Mouse (Mus musculus) kidney, adult 2 months (tissue): ENCODE measurements around the gene Gm21972. TPM values are rescaled to one million over a fixed set of nuclear protein-coding genes. Genes with fewer than 3 reads are reported as not detected.

ENCODE experiments used
- DNase-seq: peaks from one replicate; pipeline ENCODE4 v3.0.0; 2021
- H3K27ac ChIP-seq: fragments of 200-500 bp; 2 replicates; pipeline ENCODE4 v1.5.1; 2012; ENCODE audit warnings: low read depth, low read length, control low read depth, inconsistent platforms; ENCODE audit not compliant: insufficient read depth
- H3K27me3 ChIP-seq: fragments of 200-500 bp; replicated peaks from 2 replicates; pipeline ENCODE4 v1.6.1; 2012; ENCODE audit warnings: mild to moderate bottlenecking, moderate library complexity, low read length, inconsistent platforms; ENCODE audit not compliant: control insufficient read depth, insufficient read depth
- H3K36me3 ChIP-seq: fragments of 200-500 bp; 2 replicates; pipeline ENCODE4 v1.6.1; 2012; ENCODE audit warnings: mild to moderate bottlenecking, moderate library complexity, low read length, inconsistent platforms; ENCODE audit not compliant: control insufficient read depth, insufficient read depth
- H3K4me1 ChIP-seq: fragments of 200-500 bp; 2 replicates; pipeline ENCODE4 v1.6.1; 2011; ENCODE audit warnings: low read length; ENCODE audit not compliant: control insufficient read depth, insufficient read depth
- H3K4me3 ChIP-seq: fragments of 200-500 bp; 2 replicates; pipeline ENCODE4 v1.5.1; 2011; ENCODE audit warnings: mild to moderate bottlenecking, low read depth, low read length, control low read depth; ENCODE audit not compliant: insufficient read depth
- CTCF ChIP-seq: fragments of 200-500 bp; conservative IDR thresholded peaks from 2 replicates; pipeline ENCODE4 v1.5.1; 2011; ENCODE audit warnings: low read depth, mild to moderate bottlenecking, control low read depth, low read length, moderate library complexity, mixed read lengths; ENCODE audit not compliant: insufficient read depth, insufficient read length
- POLR2A ChIP-seq: fragments of 200-500 bp; IDR thresholded peaks from one replicate; pipeline ENCODE4 v1.6.1; 2011; ENCODE audit warnings: low read depth, low read length, control low read depth
- WGBS: fragments of 180-500 bp; shearing (Covaris S2); methylation state at CpG from one replicate; pipeline ENCODE4 v1.1.7; 2018; 5-methylcytosine and 5-hydroxymethylcytosine counted together
- polyA plus RNA-seq: library from polyadenylated mRNA; depleted of rRNA; stranded (reverse); fragments of >200 nt; gene quantifications from 2 replicates; pipeline ENCODE4 v1.2.3, GENCODE M21; 2012

The Gm21972 gene
- polyA plus RNA-seq, 1 experiment = not detected

DNA sequence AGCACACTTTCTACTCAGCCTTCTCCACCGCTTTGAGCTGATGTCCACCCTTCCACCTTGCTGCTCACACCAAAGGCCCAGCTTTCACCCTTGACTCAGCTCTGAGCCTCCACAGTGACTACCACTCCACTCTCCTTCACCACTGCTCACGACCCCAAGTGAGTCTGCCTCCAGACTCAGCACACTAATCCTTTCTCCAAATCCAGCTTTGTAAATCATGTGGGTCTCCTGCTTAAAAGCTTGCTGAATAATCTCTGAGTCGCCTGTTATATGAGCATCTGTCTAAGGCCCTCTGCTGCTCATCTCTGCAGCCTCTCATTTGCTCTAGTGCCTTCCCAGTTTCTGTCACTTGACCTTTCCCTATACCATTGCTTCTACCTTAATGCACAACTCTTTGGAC lies 7.6 kb downstream of the Gm21972 start:
- H3K4me1 ChIP-seq = no peaks in the 10 kb centered on the region
- WGBS = 86% methylated on average over 3 of the region's 3 CpGs

DNA sequence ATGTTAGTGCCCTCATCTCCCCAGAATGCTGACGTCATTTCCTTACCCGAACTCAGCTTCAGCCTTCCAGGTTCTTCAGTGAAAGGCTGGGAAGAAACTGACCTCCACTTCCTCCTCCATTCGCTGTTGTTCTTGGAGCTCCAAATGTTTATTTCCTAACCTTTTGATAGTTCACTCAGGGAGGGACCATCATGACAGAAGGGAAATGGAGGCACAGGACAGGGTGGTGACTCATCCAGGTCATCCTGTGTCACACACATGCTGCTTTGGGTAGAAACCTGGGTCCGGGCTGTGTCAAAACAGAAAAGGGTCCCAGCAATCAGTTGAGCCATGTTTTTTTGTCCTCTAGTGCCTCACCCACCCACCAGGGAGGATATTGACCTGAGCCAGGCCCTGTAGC lies 9.7 kb downstream of the Gm21972 start:
- TF ChIP-seq POLR2A (no peak), CTCF (no peak)
- Histone ChIP-seq H3K27ac (no peak overlapping the region), H3K27me3 (no peaks in the 10 kb centered on the region), H3K36me3 (no peaks in the 10 kb centered on the region; the same call in 1 of the 2 replicates), H3K4me3 (no peak overlapping the region), H3K4me1 (no peaks in the 10 kb centered on the region)
- no peak for DNase-seq
- 60% methylated on average over 4 of the region's 4 CpGs for WGBS

More for the DNA sequence above, 7.6 kb downstream of the Gm21972 start:
- no peaks in the 10 kb centered on the region; the same call in 1 of the 2 replicates for H3K36me3 ChIP-seq
- DNase-seq = no peak
- no peak overlapping the region for H3K4me3 ChIP-seq
- no peaks in the 10 kb centered on the region for H3K27me3 ChIP-seq
- TF ChIP-seq CTCF (no peak), POLR2A (no peak)
- H3K27ac ChIP-seq = no peak overlapping the region

DNA sequence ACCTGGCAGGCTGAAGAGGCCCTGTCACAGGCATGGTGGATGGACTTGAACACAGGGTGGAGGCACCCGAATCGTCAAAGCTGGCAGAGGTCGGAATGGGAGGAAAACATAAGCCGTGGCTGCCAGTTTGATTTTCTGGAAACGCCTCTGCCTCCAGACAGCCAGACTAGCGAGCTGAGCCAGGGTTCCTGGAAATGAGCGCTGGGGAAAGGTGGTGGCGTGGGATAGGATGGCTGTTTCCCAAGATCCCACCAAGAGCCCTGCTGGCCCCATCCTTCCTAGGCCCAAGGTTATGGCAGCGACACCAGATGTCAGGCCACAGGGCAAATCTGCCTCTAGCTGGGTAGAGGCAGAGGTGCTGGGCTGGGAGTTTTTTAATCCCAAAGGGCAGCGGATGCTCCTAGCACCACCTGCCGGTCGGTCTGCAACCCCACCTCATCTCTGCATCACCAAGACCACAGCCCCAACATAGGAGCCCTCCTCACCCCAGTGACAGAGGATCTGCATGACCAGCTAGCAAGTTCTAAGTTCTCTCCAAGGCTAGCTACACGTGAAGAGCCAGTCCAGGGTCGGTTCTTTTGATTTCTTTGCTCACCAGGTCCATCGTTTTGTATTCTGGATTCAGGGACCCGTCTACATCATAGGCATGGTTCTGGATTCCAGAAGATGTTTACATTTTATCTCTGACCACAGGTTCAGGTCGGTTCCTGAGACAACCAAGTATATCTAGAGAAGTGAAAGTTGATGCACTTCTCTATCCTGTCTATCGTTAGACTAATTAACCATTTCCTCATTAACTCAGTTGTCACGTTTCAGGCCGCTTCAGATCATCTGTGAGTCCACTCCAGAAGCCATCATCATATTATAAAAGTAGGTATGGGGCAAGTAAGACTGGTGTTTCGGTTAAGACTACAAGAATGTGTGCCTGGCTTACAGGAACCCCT lies 10.8 kb downstream of the Gm21972 start:
- TF ChIP-seq CTCF = no peak
- TF ChIP-seq POLR2A = no peak
- H3K4me3 ChIP-seq = no peak overlapping the region
- 74% methylated on average over 21 of the region's 21 CpGs for WGBS
- H3K36me3 ChIP-seq = no peaks in the 10 kb centered on the region; the same call in 1 of the 2 replicates
- DNase-seq = no peak
- H3K27ac ChIP-seq = no peak overlapping the region
- H3K4me1 ChIP-seq = no peaks in the 10 kb centered on the region
- H3K27me3 ChIP-seq = no peaks in the 10 kb centered on the region

DNA sequence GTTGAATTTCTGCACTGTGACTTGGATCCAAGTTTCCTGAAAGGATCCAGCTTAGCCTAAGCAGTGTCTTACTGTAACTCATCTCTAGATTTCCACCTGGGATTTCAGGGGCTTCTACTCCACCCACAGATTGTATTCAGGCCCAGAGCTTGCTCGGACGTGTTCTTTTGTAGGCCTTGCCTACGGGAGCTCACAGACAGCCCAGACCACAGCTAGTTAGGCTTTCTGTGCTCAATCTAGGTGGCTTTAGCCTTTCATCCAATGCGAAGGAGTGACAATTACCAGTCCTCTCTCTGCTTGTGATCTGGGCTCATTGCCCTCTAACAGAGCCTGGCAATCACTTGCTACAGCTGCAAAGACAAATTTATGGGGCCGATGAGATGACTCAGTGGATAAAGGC lies 12.9 kb downstream of the Gm21972 start:
- no peak overlapping the region for H3K4me3 ChIP-seq
- no peak overlapping the region for H3K27ac ChIP-seq
- no peaks in the 10 kb centered on the region for H3K36me3 ChIP-seq
- 83% methylated on average over 5 of the region's 5 CpGs for WGBS
- DNase-seq = no peak
- no peaks in the 10 kb centered on the region for H3K4me1 ChIP-seq
- TF ChIP-seq POLR2A (no peak), CTCF (no peak)
- H3K27me3 ChIP-seq = no peaks in the 10 kb centered on the region

DNA sequence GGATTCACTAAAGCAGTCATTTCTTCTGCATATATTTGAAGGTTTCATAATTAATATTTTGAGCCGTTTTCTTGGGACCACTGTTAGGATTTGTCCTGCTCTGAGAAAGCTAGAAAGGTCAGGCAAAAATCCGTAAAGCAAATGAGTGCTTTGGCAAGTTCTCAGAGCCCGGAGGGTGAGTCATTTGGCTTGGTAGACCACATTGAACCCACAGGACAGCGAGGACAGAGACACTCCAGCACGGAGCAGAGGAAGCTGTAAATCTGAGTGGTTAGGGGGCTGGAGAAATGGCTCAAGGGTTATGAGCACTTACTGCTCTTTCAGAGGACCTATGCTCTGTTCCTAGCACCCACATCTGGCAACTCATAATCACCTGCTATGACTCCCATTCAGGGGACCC lies 14.1 kb downstream of the Gm21972 start:
- no peak for DNase-seq
- no peak for TF ChIP-seq POLR2A
- no peak for TF ChIP-seq CTCF

DNA sequence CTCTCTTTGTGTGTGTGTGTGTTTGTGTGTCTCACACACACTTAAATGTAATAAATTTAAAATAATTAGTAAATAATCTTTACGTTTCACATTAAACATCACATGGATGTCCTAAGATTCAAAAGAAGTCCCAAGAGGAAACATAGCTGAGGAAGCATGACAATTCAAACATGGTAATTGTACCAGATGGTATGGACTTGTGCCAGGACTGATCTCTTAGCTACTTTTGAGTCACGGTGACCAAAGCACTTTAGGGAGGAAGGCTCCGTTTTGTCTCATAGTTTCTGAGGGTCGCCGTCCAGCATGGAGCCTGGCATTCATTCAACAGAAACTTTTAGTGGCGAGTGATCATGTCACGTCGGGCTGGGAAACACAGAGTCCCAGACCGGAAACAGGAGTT lies 14.7 kb downstream of the Gm21972 start:
- no peak for TF ChIP-seq POLR2A
- no peak for TF ChIP-seq CTCF
- DNase-seq = no peak
- WGBS = 72% methylated on average over 9 of the region's 9 CpGs

More for the DNA sequence above, 14.1 kb downstream of the Gm21972 start:
- WGBS = 57% methylated on average over 5 of the region's 5 CpGs
- Histone ChIP-seq H3K36me3 (no peaks in the 10 kb centered on the region), H3K27me3 (no peaks in the 10 kb centered on the region), H3K27ac (no peak overlapping the region), H3K4me3 (no peak overlapping the region), H3K4me1 (no peaks in the 10 kb centered on the region)

DNA sequence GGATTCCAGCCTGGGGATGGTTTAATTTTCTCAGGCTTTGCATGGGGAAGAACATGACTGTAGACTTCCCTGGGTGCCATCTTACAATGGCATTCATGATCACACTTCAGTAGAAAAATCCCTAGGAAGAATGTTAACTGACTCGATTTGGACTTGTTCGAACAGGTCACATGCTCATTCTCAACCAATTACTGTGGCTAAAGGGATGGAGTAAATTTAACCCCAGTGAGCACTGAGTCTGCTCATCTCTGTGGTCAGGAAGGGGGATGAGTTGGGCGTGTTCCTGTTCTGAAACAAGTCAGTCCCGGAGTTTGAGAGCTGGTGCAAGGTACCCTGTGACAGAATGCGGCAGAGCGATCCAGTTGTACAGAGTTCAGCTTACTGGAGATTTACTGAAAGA lies 17.5 kb downstream of the Gm21972 start:
- H3K27ac ChIP-seq = no peak overlapping the region
- DNase-seq = no peak
- no peak overlapping the region for H3K4me3 ChIP-seq
- no peaks in the 10 kb centered on the region for H3K36me3 ChIP-seq
- no peaks in the 10 kb centered on the region for H3K27me3 ChIP-seq
- WGBS = 78% methylated on average over 6 of the region's 6 CpGs
- no peak for TF ChIP-seq CTCF
- no peak for TF ChIP-seq POLR2A
- H3K4me1 ChIP-seq = peaks cover 4% of the 10 kb centered on the region; the same call in 1 of the 2 replicates

More for the DNA sequence above, 14.7 kb downstream of the Gm21972 start:
- Histone ChIP-seq H3K4me3 (no peak overlapping the region), H3K36me3 (no peaks in the 10 kb centered on the region), H3K4me1 (no peaks in the 10 kb centered on the region), H3K27ac (no peak overlapping the region), H3K27me3 (no peaks in the 10 kb centered on the region)
